Mouse (Mus musculus) embryonic facial prominence, embryonic 14.5 days (tissue): ENCODE data around the gene Immp2l. TPM values are rescaled to one million over a fixed set of nuclear protein-coding genes. Genes with fewer than 3 reads are reported as not detected.

Experiments used
- ATAC-seq: fragments of 200-750 bp; cut with Nextera tagmentation; 2 replicates; pipeline ENCODE4 v1.8.0; 2017; ENCODE audit warnings: low read depth, moderate number of reproducible peaks, moderate TSS enrichment
- DNase-seq: peaks from one replicate; pipeline ENCODE4 v3.0.0-alpha.2; 2015; ENCODE audit warnings: low spot score
- H3K27ac ChIP-seq: fragments of 300-500 bp; sonication (generic); replicated peaks from 2 replicates; pipeline ENCODE4 v1.5.1; 2014; ENCODE audit warnings: low read depth, mild to moderate bottlenecking, low read length, moderate library complexity
- H3K27me3 ChIP-seq: fragments of 300-500 bp; sonication (generic); replicated peaks from 2 replicates; pipeline ENCODE4 v1.6.1; 2014; ENCODE audit warnings: low read length; ENCODE audit not compliant: control insufficient read depth, insufficient read depth
- H3K36me3 ChIP-seq: fragments of 300-500 bp; sonication (generic); 2 replicates; pipeline ENCODE4 v1.6.1; 2014; ENCODE audit warnings: low read length, mixed read lengths; ENCODE audit not compliant: control insufficient read depth, insufficient read depth
- H3K4me1 ChIP-seq: fragments of 300-500 bp; sonication (generic); 2 replicates; pipeline ENCODE4 v1.6.1; 2014; ENCODE audit warnings: antibody characterized with exemption, low read length; ENCODE audit not compliant: control insufficient read depth, insufficient read depth
- H3K4me2 ChIP-seq: fragments of 300-500 bp; sonication (generic); 2 replicates; pipeline ENCODE4 v1.6.1; 2014; ENCODE audit warnings: low read depth, mild to moderate bottlenecking, low read length, moderate library complexity, mixed read lengths
- H3K4me3 ChIP-seq: fragments of 300-500 bp; sonication (generic); 2 replicates; pipeline ENCODE4 v1.5.1; 2014; ENCODE audit warnings: low read depth, mild to moderate bottlenecking, low read length
- H3K9ac ChIP-seq: fragments of 300-500 bp; sonication (generic); 2 replicates; pipeline ENCODE4 v1.6.1; 2014; ENCODE audit warnings: low read depth, mild to moderate bottlenecking, low read length, moderate library complexity, mixed read lengths
- H3K9me3 ChIP-seq: fragments of 300-500 bp; sonication (generic); 2 replicates; pipeline ENCODE4 v1.6.1; 2016; ENCODE audit warnings: low read length; ENCODE audit not compliant: control insufficient read depth
- WGBS: fragments of 180-500 bp; shearing (Covaris S2); extraction: QIAGEN DNeasy Blood & Tissue Kit; methylation state at CpG from one replicate; pipeline ENCODE4 v1.1.7; 2014; 5-methylcytosine and 5-hydroxymethylcytosine counted together
- polyA plus RNA-seq: library from polyadenylated mRNA; unstranded; fragments of >200 nt; fragmentation: Nextera tagmentation; extraction: Ambion mirVana; gene quantifications from 2 replicates; pipeline ENCODE4 v1.2.1, GENCODE M21; 2014

Gene Immp2l
- polyA plus RNA-seq, 1 experiment from 2014 or later: 15.9 TPM

DNA sequence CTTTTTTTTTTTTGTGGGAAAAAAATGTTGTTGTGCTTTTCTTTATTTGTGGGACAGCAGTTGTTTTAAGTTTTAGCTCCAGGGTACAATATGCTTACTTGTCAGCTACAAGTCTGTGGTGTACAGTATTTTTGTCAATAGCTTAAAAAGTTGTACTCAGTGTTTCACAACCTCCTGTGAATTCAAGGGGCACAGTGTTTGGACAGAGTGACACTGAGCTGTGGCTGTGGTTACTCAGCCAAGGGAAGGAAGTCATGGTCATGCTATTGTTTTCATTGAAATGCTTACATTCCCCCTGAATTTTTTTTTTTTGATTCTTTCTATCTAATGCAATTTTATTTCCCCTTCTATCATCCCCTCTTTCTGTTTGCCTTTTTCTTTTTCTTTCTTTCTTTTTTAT, 159.0 kb downstream of the Immp2l start:
- H3K36me3 ChIP-seq: no peaks in the 10 kb centered on the region
- DNase-seq (no peak), ATAC-seq (no peak)
- H3K27ac ChIP-seq: no peak overlapping the region
- no peaks in the 10 kb centered on the region for H3K4me1 ChIP-seq
- H3K27me3 ChIP-seq: no peaks in the 10 kb centered on the region
- no peak overlapping the region for H3K4me3 ChIP-seq
- no peaks in the 10 kb centered on the region for H3K9me3 ChIP-seq
- H3K9ac ChIP-seq: no peak overlapping the region
- no peak overlapping the region for H3K4me2 ChIP-seq

DNA sequence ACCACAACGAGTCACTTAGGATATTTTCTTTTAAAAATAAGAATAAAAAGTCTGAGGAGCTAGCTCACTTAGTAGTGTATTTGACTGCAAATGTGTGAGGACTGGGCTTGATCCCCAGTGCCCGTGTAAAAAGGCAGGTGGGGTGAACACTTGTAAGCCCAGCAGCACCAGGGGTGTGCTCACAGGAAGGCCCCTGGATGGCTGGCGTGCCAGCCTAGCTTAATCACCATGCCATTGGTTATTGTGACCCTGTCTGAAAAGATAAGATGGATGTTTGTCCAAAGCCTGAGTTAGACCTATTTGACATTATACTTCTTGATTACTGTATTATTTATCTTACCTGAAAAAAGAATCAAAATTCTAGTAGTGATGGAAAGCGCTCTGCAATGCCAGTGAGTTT, 161.2 kb downstream of the Immp2l start:
- Histone ChIP-seq H3K9ac (no peak overlapping the region), H3K4me3 (no peak overlapping the region), H3K27ac (no peak overlapping the region), H3K4me2 (no peak overlapping the region), H3K4me1 (no peaks in the 10 kb centered on the region), H3K27me3 (no peaks in the 10 kb centered on the region), H3K9me3 (no peaks in the 10 kb centered on the region), H3K36me3 (no peaks in the 10 kb centered on the region)
- DNase-seq (no peak), ATAC-seq (no peak)
- 81% methylated on average over 4 of the region's 4 CpGs for WGBS

DNA sequence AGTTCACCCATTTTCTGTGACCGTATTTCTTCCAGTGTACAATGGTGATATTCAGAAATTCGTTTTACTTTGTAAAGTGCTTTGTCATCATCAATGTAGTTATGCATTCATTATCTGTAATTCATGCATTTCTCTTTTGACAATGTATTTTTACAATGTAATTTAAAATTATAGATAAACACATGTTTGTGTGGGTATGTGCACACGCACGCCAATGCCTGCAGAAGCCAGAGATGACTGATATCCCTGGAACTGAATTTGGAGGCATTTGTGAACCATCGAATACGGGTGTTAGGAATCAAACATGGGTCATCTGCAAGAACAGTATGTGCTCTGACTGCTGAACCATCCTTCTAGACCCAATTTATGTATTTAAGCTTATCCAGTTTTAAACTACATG, 161.6 kb downstream of the Immp2l start:
- no peak overlapping the region for H3K27ac ChIP-seq
- H3K9ac ChIP-seq: no peak overlapping the region
- no peaks in the 10 kb centered on the region for H3K4me1 ChIP-seq
- H3K4me2 ChIP-seq: no peak overlapping the region
- no peak for DNase-seq
- no peak overlapping the region for H3K4me3 ChIP-seq
- no peaks in the 10 kb centered on the region for H3K9me3 ChIP-seq
- no peaks in the 10 kb centered on the region for H3K36me3 ChIP-seq
- no peaks in the 10 kb centered on the region for H3K27me3 ChIP-seq
- WGBS: 90% methylated on average over 6 of the region's 6 CpGs
- ATAC-seq: no peak

DNA sequence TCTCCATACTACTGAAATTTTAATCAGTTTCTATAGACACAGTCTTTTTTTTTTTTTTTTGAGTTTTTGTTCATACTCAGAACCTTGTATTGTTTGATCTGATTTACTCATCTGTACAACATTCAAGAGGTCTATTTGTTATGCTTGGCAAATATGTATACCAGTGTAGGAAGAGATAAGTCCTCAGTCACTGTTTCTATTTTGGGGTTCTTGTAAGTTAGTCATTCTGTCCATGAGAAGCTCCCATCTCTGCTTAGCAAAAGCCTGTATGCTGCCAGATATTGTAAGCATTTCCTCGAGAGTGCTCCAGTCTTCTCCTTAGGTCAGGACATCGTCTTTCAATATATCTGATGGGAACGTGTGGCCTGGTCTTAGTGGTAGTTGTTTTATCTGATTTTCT, 168.9 kb downstream of the Immp2l start:
- DNase-seq: no peak
- Histone ChIP-seq H3K9me3 (no peaks in the 10 kb centered on the region), H3K4me1 (no peaks in the 10 kb centered on the region), H3K9ac (no peak overlapping the region), H3K4me2 (no peak overlapping the region), H3K27ac (no peak overlapping the region), H3K4me3 (no peak overlapping the region), H3K27me3 (no peaks in the 10 kb centered on the region), H3K36me3 (no peaks in the 10 kb centered on the region)
- WGBS: 75% methylated on average over 3 of the region's 3 CpGs
- ATAC-seq: no peak

DNA sequence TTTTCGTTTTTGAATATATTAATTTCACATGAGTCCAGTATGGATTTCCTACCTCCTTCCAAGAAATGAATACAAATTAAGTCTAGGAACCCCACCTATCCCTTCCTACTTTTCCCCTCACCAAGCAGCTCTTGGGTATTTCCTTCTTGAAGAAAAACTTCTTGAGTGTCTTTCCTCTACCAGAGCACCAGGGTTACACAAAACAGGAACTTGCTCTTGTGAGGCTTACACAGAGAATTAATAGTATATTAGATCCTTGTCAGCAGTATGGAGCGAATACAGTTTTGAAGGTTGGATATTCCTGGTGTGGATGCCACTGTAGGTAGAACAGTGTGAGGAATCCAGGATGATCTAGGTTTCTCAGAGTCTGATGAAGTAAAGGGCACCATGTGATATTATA, 172.5 kb downstream of the Immp2l start:
- H3K27ac ChIP-seq: no peak overlapping the region
- no peak for DNase-seq
- ATAC-seq: no peak
- H3K4me3 ChIP-seq: no peak overlapping the region
- H3K9me3 ChIP-seq: no peaks in the 10 kb centered on the region
- no peaks in the 10 kb centered on the region for H3K4me1 ChIP-seq
- no peak overlapping the region for H3K9ac ChIP-seq
- H3K36me3 ChIP-seq: no peaks in the 10 kb centered on the region
- WGBS: 83% methylated on average over 2 of the region's 2 CpGs
- H3K27me3 ChIP-seq: no peaks in the 10 kb centered on the region
- no peak overlapping the region for H3K4me2 ChIP-seq

DNA sequence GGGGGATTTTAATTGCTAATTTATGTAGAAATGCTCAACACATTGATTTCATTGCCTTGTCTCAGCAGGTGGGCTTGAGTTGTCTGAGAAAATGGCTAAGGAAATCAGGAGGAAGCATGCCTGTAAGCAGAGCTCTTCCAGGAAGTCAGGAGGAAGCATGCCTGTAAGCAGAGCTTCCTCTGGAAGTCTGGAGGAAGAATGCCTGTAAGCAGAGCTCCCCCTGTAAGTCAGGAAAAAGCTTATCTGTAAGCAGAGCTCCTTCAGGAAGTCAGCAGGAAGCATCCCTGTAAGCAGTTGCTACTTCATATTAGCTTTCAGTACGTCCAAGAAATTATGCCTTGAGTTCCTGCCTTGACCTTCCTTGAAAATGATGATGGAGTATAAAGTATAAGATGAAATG, 191.3 kb downstream of the Immp2l start:
- Histone ChIP-seq H3K27me3 (no peaks in the 10 kb centered on the region), H3K4me1 (no peaks in the 10 kb centered on the region), H3K9me3 (no peaks in the 10 kb centered on the region), H3K9ac (no peak overlapping the region), H3K27ac (no peak overlapping the region), H3K4me2 (no peak overlapping the region), H3K36me3 (no peaks in the 10 kb centered on the region), H3K4me3 (no peak overlapping the region)
- no peak for ATAC-seq
- WGBS: 39% methylated on average over 1 of the region's 1 CpGs
- no peak for DNase-seq

DNA sequence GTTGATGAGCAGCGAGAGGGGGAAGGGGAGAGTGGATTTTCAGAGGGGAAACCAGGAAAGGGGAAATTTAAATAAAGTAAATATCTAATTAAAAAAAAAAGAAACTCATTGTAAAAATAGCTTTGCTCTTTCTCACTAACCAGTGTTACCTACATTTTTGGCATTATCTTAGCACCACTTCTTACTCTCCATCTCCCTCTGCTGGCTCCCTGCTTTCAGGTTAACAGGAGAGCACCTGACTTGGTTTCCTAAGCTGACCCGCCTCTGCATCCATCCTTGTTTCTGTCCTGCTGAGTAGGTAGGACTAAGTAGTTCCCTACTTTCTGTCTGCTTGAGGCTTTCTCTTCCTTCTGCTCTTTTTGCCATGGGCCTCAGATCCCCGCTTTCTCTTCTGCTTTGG, 198.0 kb downstream of the Immp2l start:
- Histone ChIP-seq H3K4me2 (no peak overlapping the region), H3K27ac (no peak overlapping the region), H3K9me3 (no peaks in the 10 kb centered on the region), H3K4me1 (0 out of 2 replicates have a peak, but pooled peaks cover 4% of the 10 kb centered on the region), H3K9ac (no peak overlapping the region), H3K4me3 (no peak overlapping the region), H3K27me3 (no peaks in the 10 kb centered on the region), H3K36me3 (no peaks in the 10 kb centered on the region)
- DNase-seq (no peak), ATAC-seq (no peak)
- WGBS: 65% methylated on average over 3 of the region's 3 CpGs

DNA sequence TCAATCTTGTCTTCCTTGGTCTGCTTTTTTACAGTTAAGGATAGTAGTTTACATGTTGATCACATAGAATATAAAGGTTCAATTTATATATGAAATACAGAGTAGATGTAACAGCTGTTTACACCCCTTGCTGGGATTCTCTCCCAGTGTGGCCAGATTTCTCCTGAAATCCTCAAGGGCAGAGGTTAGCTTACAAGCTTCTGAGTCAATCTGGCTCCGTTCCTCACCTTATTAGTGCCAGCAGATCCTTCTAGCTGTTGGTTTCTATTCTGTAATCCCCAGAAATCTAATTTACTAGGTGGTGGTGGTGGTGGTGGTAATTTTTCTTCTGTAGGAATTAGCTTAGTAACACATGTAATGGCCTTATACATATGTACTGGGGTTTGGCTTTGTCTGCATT, 199.8 kb downstream of the Immp2l start:
- no peak overlapping the region for H3K4me2 ChIP-seq
- ATAC-seq: no peak
- H3K4me1 ChIP-seq: 0 out of 2 replicates have a peak, but pooled peaks cover 4% of the 10 kb centered on the region
- no peaks in the 10 kb centered on the region for H3K27me3 ChIP-seq
- no peak overlapping the region for H3K4me3 ChIP-seq
- H3K36me3 ChIP-seq: no peaks in the 10 kb centered on the region
- no peak overlapping the region for H3K27ac ChIP-seq
- WGBS: 64% methylated on average over 1 of the region's 1 CpGs
- no peak for DNase-seq
- H3K9me3 ChIP-seq: no peaks in the 10 kb centered on the region
- H3K9ac ChIP-seq: no peak overlapping the region

DNA sequence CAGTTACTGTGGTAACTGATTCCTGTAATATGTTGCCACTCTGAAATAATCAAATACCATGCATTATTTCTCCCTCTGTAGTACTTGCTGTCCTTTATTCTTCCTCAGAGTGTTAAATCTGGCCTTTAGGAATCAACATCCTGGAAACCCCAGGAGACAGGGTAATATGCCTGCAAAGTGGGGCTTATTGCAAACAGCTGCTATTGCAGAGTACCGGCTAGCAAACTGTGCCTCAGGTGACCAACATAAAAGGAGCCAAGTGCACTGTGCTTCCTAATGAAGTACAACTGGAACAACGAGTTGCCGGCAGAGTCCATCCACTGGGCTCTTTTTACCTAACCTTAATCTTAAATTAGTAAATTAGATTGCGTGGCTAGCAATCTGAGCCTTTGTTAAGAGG, 200.6 kb downstream of the Immp2l start:
- Histone ChIP-seq H3K4me1 (0 out of 2 replicates have a peak, but pooled peaks cover 4% of the 10 kb centered on the region), H3K27ac (no peak overlapping the region), H3K9me3 (no peaks in the 10 kb centered on the region), H3K27me3 (no peaks in the 10 kb centered on the region), H3K4me3 (no peak overlapping the region), H3K4me2 (no peak overlapping the region), H3K36me3 (no peaks in the 10 kb centered on the region), H3K9ac (no peak overlapping the region)
- peak; percentile 57; the same call in 1 of the 2 replicates for ATAC-seq
- 13% methylated on average over 4 of the region's 4 CpGs for WGBS
- DNase-seq: peak; percentile 48
